Mouse (Mus musculus) neutrophil, adult 5-6 weeks (primary cell): Measurements from ENCODE around the gene Pabpn1. TPM values are rescaled to one million over a fixed set of nuclear protein-coding genes. Genes with fewer than 3 reads are reported as not detected.
"Not testable (repeated sequence)": the region's sequence is repeated elsewhere in the genome, so short reads cannot be mapped to it uniquely, and the experiment has no call there.

Experiments used
- ATAC-seq: fragments of 151-379, 151-347 bp; 2 replicates; pipeline ENCODE4 v1.8.0; 2017; ENCODE audit warnings: mild to moderate bottlenecking, moderate TSS enrichment; ENCODE audit not compliant: insufficient number of reproducible peaks, poor library complexity, low FRiP score, severe bottlenecking; ENCODE audit errors: extremely low read depth
- total RNA-seq: library from RNA; stranded (forward); fragments of 200-1000 nt; gene quantifications from 2 replicates; pipeline ENCODE4 v1.2.3, GENCODE M21; 2017

The Pabpn1 gene
- total RNA-seq, 1 experiment from 2014 or later, result 198 TPM

DNA sequence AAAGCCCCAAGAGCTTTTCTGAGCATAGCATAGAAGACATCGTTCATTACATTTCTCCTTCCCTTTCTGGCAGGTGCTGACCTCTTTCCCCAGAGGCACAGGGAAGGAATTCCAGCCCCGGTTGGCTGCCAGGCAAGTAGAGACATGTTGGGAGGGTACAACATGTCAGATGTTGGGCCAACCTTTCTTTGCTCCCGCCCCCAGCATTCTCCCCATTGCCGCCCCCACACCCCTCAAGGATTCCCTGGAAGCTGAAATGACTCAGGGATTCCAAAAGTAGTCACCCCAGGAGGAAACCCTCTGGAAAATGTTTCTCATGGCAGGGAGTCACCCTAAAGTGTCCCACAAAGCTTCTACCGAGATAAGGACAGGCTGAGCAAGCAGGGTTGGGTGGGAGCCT, 37.5 kb downstream of the Pabpn1 start:
- no peak for ATAC-seq

DNA sequence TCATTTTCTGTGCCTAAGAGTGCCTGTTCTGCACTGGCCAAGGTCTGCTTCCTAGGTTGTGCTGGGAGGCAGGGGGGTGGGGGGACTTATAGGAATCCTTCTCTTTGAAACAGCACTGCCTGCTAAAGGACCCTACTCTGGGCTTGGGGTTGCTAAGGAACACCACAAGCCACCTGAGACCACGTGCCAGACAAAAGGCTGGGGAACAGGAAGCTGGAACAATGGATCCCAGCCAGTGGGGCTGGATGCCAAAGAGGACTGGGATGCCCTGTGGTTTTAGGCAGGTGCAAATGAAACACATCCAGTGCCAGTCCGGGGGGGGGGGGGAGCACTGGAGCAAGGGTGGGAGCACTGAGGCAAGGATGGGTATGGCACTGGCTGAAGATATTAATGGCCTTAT, 38.1 kb downstream of the Pabpn1 start:
- ATAC-seq, result no peak

- ATAC-seq, result no peak
These were observed 40.4 kb downstream of the Pabpn1 start, which contains the start of gene Il25 for GRCm38 (mm10) chr14:54932645-54933150. Gene Il25 (plus strand): TSS chr14:54932695.

GRCm38 (mm10) chr14:54935904-54936830, 43.9 kb downstream of the Pabpn1 start, which contains the start of gene Cmtm5:
Gene Cmtm5 (plus strand): TSS chr14:54936261.
- no peak for ATAC-seq

GRCm38 (mm10) chr14:54936831-54937160, 44.5 kb downstream of the Pabpn1 start:
- ATAC-seq, result no peak

GRCm38 (mm10) chr14:54937361-54938182, 45.3 kb downstream of the Pabpn1 start:
- ATAC-seq, result no peak

- ATAC-seq, result no peak
These were observed 46.3 kb downstream of the Pabpn1 start for GRCm38 (mm10) chr14:54938431-54939219.

- peak; percentile 33; the same call in 1 of the 2 replicates for ATAC-seq
These were observed 47.3 kb downstream of the Pabpn1 start for GRCm38 (mm10) chr14:54939434-54940175.

- ATAC-seq, result no peak
These were observed 47.9 kb downstream of the Pabpn1 start for GRCm38 (mm10) chr14:54940176-54940530.

DNA sequence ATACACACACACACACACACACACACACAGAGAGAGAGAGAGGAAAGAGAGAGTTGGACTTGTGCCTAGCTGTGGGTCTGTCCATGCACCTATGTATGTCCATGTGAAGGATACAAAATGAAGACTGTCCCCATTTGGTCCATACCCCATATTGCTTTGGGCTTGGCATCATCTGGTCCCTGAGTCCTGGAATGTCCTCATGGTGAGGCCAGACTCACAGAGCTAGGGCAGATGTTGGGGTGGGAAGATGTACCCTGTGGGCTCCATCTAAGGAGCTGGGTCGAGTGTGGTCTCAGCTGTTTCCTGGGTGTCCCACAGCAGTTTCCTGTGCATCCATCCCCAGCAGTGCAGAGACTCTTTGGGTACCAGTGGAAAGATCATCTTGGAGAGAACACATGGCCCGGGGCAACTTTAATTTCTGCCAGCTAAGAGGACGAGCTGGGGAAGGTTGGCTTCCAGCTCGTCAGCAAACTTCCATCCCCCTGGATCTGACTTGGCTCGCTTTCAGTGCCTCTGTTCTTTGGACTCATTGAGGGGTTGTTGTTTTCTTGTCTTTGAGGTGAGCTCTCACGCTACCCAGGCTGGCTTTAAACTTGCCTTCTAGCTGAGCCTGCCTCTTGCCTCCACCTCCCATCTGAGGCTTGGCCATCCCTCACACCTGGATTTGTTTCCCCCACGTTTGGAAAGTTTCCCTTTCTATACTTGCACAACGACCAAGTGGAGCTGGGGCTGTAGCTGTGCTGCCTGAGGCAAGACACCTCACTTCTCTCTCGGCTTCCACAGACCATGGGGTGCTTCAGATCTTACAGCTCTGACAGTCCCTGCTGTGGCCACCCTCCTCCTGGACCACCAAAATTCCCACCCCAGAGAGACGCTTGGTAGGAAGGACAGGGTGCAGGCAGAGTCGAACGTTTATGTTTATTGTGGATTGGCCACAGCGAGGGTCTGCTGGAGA, 49.0 kb downstream of the Pabpn1 start:
- no peak for ATAC-seq

GRCm38 (mm10) chr14:54942479-54942878, 50.2 kb downstream of the Pabpn1 start:
- no peak for ATAC-seq

DNA sequence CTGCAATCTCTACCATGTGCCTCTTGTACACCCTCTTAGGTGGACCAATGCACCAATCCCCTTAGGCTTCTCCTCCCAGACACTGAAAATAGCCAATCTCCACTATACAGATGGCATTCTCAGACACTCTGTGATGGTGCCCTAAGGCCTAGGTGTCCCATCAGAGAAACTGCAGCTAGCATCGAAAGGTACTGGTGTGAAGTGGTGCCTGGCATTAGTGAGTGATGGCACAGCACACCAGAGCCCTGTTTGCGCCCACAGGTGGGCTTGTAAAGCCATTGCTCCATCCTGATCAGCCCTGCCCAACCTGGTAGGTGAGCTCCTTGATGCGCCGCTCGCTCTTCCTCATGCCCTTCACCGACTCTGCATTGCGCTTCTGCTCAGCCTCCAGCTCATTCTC, 51.7 kb downstream of the Pabpn1 start:
- ATAC-seq, result no peak

DNA sequence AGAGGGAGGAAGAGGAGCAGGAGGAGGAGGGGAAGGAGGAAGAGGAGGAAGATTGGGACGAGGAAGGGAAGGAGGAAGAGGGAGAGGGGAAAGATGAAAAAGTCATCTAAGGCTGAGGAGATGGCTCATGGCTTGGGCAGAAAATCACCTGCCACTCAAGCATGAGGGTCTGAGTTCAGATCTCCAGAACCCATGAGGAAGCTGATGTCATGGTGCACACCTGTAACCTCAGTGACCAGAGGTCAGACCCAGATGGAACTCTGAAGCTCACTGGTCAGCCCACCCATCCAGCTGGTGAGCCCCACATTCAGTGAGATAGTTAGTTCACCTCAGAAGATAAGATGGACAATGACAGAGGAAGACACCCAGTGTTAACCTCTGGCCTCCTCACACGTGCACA, 52.6 kb downstream of the Pabpn1 start:
- no peak for ATAC-seq

GRCm38 (mm10) chr14:54945975-54946704, 53.8 kb downstream of the Pabpn1 start:
- ATAC-seq, result no peak

GRCm38 (mm10) chr14:54947008-54947407, 54.7 kb downstream of the Pabpn1 start:
- not testable (repeated sequence) for ATAC-seq
